Mouse (Mus musculus): ENCODE results near the gene Nlrc5.

Nlrc5 gene

GRCm38 (mm10) chr8:94571896-94572295 lies 137.7 kb downstream of the Nlrc5 start:
- no peak for DNase-seq

- peak; percentile 57 to 63 for DNase-seq
Observed at GRCm38 (mm10) chr8:94574159-94574907, 140.2 kb downstream of the Nlrc5 start.

GRCm38 (mm10) chr8:94575148-94575547 lies 141.0 kb downstream of the Nlrc5 start:
- no peak for DNase-seq
